Mouse (Mus musculus): ENCODE results near the gene Vmp1.

DNA sequence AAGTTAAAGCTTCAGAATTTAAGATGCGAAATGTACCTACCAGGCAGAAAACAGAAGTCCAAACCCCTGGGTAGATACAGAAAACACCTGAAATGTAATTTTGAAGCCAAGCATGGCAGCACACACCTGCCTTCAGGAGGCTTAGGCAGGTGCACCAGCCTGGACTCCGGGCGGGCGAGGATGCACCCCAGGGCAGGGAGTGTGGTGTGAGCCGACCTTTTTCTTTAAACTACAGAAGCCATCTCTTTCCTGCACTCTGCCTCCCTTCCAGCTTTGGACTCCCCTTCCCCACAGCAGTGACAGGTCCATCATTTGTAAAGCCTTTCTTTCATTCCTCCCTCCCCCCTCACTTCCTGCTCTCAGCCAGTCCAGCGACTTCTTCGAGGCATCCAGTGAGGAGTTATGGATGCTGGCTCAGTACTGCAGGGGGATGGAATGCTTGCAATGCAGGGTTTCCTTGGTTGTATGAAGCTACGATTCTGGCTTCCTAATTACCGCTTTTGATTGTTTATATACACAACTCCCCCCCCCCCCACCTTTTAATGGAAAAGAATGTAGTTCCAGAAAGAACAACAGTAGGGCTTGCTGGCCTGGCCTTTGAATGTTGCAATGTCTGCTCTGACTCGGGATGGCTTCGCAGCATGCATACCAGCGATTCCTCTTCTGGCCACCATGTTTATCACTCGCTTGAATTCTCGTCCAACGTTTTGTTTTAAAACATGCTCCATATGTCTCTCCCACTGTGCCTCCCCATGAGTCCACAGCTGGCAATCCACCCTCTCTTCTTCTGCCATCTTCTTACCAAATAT is 112.4 kb downstream of the Vmp1 start:
- TF ChIP-seq POLR2A (IDR thresholded peaks at IDR 0.05; ENCODE audit: low read depth, low read length) (no peak; the same call in none of the 2 replicates), CTCF (IDR thresholded peaks at IDR 0.05; ENCODE audit: borderline replicate concordance, insufficient read depth, low read length) (no peak)
